Mouse (Mus musculus) testis, adult 2 months (tissue): ENCODE data around the gene Lyst.

Experiments
- CTCF ChIP-seq: fragments of 200-500 bp; IDR thresholded peaks from 2 replicates; pipeline ENCODE4 v1.5.1; 2012; ENCODE audit warnings: low read depth, mild to moderate bottlenecking, inconsistent platforms, low read length, moderate library complexity; ENCODE audit not compliant: control insufficient read depth, insufficient read depth, insufficient replicate concordance
- POLR2A ChIP-seq: fragments of 200-500 bp; IDR thresholded peaks from 2 replicates; pipeline ENCODE4 v1.6.1; 2012; ENCODE audit warnings: low read depth, mild to moderate bottlenecking, inconsistent platforms, low read length, moderate library complexity; ENCODE audit not compliant: control insufficient read depth

DNA sequence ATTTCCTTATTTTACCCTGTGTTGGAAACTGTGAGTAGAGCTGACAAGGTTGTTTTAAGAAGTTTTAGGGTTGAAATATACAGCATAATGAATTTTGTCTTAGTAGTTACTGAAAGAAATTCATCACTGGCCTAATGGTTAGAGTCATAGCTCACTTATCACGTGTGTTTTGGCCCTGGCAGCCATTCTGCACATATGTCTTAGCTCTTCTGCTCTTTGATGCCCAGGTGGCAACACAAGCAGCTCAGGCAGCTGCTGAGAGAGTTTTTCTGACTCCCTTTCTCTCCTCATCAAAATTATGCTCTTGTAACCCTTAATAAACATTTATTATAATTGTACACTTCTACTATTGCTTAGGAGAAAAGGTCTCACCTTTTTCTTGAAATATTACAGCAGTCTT, 18.1 kb downstream of the Lyst start:
- TF ChIP-seq CTCF, result no peak
- no peak for TF ChIP-seq POLR2A
